Mouse (Mus musculus): ENCODE data around the gene Plac1.

GRCm38 (mm10) chrX:53176296-53176695, 63.6 kb downstream of the Plac1 start:
- TF ChIP-seq CTCF (IDR thresholded peaks at IDR 0.05; ENCODE audit: low read depth, low read length) = no peak
- no peak for TF ChIP-seq POLR2A (IDR thresholded peaks at IDR 0.05; ENCODE audit: extremely low read depth, insufficient read depth, low read length)

Measured in liver, adult 2 months (tissue).